Mouse (Mus musculus) frontal cortex, adult 2 months (tissue): ENCODE measurements around the gene Glipr2. TPM values are rescaled to one million over a fixed set of nuclear protein-coding genes. Genes with fewer than 3 reads are reported as not detected.
A peak's percentile ranks its signal among the peaks of the same experiment; 100 is the strongest.

Source experiments
- DNase-seq, 2 experiments: peaks; one replicate each; pipeline ENCODE4 v3.0.0; 2022; ENCODE audit warnings: low spot score in 1 of 2; ENCODE audit errors: extremely low spot score in 1 of 2
- polyA plus RNA-seq: library from polyadenylated mRNA; depleted of rRNA; stranded (reverse); fragments of >200 nt; gene quantifications from 2 replicates; pipeline ENCODE4 v1.2.3, GENCODE M21; 2012; rRNA removed

Glipr2 gene
- polyA plus RNA-seq, 1 experiment: 5.4 TPM

DNA sequence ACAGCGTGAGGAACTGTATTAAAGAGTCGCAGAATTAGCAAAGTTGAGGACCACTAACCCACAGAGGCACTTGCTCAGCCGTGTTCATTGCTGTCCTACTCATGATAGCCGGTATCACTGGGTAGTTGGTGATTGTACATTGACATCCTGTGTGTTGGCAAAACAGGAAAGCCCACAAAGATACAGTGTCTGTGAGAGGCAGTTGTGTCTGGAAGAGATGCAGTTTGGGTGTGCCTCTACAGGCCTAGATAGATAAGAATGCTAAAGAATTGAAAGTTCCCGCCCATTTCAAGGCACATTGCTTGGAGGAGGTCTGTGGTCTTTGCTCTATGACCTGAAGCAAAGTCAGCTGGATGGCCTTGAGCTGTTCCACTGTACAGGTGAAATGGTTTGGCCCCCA is 46.9 kb downstream of the Glipr2 start, which contains the start of gene Clta:
Clta (plus strand) TSS at position 327 of the 400 bp plus-strand sequence.
- no peak for DNase-seq

DNA sequence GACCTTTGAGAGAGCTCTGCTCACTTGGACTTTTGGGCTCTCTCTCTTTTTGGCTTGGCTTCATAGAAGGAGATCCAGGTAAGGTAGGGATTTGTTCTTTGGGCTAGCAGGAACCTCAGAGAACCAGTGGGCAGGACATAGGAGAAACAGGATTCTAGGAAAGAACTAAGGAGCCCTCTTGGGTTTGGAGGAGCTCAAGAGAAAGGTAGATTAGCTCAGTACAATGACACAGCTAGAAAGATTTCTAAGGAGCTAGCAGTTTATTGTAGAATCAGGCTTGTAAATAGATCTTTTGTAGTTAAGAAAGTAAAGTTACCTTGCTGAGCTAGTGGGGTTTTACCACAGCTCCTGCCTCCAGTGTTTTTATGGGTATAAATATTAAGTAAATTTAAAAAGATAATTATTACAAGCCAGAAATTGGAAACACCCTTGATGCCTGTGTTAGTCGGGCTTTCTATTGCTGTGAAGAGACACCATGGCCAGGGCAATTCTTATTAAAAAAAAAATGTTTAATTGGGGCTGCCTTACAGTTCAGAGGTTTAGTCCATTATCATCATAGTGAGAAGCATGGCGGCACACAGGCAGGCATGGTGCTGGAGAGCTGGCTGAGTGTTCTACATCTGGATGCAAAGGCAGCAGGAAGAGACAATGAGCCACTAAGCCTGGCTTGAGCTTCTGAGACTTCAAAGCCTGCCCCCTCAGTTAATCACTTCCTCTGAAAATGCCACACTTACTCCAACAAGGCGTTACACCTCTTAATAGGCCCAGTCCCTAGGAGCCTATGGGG is 47.6 kb downstream of the Glipr2 start:
- no peak for DNase-seq

DNA sequence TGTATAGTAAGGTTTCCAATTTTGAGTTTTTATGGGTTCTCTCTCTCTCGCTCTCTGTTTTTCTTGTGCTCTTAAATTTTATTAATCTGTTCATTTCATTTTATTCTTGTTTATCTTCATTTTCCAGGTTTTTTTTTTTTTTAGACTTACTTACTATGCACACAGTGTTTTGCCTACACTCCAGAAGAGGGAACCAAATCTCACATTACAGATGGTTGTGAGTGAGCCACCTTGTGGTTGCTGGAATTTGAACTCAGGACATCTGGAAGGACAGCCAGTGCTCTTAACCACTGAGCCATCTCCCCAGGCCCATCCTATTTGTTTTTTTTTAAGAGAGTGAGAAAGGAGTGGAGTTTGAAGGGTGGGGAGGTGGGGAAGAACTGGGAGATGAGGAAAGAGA is 53.0 kb downstream of the Glipr2 start:
- DNase-seq: no peak

DNA sequence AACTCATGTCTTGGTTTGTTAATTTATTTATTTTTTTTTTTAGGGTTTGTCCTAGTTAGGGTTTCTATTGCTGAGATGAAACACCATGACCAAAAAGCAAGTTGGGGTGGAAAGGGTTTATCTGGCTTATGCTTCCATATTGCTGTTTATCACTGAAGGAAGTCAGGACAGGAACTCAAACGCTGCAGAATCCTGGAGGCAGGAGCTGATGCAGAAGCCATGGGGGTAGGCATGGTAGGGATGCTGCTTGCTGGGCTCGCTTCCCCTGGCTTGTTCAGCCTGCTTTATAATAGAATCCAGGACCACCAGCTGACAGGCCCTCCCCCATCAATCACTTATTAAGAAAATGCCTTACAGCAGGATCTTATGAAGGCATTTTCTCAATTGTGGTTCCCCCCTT is 53.7 kb downstream of the Glipr2 start:
- no peak for DNase-seq

DNA sequence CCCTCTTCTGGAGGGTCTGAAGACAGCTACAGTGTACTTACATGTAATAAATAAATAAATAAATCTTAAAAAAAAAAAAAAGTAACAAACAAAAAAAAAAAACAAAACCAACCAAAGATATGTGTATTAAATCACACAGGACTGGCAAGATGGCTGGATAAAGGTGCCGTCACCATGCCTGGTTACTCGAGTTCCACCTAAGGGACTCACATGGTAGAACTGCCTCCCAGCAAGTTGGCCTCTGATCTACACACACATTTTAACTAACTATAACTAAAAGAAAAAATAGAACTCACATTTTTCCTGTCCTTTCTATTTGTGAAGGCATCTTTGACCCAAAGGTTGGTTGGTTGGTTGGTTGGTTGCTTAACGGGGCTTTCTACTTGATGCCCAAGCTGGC is 54.6 kb downstream of the Glipr2 start:
- DNase-seq: no peak

DNA sequence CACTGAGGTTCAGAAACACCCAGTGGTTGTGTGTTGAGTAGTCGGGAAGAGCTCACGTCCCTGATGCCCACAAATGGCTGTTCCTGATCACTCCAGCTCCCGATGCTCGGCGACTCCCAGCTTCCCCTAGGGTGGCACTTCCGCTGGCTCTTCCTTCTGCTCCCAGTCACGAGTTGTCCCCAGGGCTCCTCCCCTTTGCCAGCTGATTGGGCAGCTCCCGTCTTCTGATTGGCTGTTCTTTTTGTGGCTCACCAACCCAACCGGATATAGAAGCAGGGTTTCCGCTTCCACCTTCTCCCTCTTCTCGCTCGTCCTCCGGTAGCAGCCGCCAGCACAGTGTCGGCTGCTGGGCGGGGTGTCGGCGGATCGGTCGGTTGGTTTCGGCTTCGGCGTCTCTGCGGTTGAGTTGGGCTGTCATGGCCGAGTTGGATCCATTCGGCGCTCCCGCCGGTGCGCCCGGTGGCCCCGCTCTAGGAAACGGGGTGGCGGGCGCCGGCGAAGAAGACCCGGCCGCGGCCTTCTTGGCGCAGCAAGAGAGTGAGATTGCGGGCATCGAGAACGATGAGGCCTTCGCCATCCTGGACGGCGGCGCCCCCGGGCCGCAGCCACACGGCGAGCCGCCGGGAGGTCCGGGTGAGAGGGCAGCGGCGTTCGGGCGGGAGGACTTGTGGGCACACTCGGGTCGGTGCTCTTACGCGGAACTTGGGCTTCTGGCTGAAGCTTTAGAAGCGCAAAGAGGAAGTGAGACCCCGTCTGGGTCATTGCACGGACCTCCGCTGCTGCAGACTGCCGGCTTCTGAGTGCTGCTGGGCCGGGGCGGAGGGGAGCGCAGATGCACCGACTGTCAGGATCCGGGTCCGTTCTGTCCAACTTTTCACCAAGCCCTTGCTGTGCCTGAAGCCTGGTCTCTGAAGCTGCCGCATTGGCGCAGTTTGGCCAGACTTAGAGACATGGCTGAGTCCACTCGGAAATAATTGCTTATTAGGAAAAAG is 55.5 kb downstream of the Glipr2 start:
- peak; percentile 94 to 96 for DNase-seq

DNA sequence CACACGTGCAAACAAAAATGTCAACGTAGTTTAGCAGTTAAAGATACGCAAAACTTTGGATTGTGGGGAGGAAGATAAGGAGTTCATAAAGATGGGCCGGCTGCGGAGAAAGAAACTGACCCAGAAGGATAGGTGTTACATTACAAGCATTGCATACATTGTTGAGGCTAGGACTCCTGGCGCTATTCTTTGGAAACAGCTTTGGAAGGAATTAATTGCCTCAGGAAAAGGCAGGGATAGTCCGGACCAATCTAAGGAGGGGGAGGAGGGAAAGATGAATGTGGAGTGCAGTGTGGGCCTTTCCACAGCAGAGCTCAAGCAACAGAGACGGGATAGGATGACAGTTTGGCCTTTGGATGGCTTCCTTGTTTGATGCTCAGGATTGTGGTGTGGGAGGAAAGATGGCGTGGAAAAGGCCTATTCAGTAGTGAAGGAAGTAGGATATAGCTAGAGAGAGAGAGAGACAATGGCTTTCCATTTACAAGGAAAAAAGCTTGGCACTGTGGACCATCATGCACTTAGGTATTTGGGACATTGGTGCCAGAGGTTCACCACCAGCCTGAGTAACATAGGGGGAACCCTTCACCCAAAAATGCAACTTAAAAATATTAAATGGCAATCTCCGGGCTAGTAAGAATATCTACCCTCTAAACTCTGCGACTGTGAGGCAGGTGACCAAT is 56.3 kb downstream of the Glipr2 start:
- no peak for DNase-seq

DNA sequence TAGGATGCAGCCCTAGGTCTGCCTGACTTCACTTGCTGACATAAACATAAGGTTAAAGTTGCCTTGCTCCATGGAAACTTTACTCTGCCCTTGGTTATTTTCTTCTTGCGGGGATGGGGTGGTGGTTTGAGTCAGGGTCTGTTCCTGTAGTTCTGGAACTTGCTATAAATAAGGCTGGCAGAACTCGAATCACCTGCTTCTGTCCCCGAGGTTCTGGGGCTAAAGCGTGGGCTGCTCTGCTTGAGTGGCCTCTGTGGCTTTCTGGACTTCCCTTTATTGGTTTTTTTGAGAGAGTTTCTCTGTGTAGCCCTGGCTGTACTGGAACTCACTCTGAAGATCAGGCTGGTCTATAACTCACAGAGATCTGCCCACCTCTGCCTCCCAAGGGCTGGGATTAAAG is 58.9 kb downstream of the Glipr2 start:
- DNase-seq: no peak

DNA sequence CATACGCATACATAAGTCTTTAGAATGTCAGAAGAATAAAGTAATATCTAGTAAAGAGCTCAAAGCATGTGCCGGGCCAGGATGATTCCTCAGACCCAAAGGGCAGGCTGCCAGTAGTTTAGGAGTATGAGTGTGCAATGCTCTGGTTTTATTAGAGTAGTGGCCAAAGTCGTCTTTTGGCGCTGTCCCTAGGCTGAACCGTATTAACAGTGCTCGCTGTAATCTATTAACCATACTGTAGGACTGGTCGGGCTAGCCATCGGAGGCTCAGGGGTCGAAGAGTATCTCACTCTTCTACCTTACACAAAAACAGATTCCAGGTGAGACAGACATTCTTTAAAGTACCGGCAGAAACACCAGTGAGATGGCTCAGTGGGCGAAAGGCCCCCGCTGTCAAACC is 59.6 kb downstream of the Glipr2 start:
- no peak for DNase-seq

DNA sequence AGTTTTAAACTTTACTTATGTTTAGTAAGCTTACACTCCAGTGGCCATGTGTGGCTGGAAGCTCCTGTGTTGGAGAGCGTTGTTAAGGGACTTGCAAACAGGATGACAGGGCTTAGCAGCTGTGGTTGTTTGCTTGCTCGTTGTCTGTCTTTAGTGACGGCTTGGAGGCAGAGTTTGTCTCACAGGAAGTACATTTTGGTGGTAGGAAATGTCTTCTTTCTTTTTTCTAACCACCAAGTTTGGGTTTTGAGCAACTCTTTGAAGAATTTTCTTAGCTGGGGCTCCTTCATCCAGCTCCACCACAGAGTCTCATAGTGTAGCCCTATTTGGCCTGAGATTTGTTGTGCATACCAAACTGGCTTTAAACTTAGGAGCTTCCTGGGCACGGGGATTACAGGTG is 65.1 kb downstream of the Glipr2 start:
- no peak for DNase-seq

DNA sequence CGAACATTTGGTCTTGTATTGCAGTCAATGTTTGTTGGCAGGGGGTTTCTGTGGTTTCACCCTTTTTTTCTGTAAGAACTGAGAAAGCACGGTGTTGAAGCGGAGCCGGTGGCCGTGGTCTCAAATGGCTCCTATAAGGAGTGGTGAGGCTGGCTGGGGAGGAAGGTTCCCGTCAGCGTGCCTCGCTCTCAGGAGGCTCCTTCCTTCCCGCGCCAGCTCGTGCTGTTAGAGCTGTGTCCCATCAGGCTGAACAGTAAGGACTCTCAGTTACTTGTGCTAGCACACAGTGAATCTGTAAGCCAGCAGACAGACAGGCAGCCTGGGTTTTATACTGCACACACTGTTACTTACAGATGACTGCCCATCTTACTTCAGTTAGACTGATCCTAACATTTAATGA is 65.6 kb downstream of the Glipr2 start:
- DNase-seq: no peak

DNA sequence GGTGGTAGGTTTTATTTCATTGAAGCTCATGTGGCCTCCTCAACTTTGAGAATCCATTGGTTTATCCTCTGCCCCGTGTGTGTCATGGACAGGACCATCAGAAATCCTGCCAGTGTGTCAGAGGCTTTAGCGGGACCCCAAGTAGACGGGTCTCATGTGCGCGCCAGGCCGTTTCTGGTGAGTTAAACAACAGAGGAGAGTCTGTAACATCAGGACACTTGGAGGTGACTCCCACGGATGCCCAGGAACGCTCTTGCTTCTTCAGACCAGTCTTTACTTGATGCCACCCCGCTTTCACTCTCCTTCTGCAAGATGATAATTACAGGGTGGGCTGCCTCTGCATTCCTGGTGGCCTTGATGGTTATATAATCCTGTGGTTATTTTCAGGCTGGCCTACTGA is 66.5 kb downstream of the Glipr2 start:
- no peak for DNase-seq

DNA sequence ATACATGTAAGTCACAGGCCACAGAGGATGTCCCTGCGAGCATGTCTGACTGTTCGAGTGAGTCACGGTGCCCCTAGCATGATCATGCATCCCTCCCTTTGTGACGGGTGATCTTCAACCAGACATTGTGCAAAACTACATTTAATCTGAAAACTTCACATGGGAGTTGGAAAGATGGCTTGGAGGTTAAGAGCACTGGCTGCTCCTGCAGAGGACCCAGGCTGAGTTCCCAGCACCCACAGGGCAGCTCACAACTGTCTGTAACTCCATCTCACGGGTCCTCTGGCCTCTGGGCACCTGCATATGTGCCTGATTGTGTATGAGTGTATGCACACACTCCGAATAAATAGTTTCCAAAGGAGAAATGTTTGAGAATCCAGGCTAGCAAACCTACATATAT is 67.0 kb downstream of the Glipr2 start:
- no peak for DNase-seq

DNA sequence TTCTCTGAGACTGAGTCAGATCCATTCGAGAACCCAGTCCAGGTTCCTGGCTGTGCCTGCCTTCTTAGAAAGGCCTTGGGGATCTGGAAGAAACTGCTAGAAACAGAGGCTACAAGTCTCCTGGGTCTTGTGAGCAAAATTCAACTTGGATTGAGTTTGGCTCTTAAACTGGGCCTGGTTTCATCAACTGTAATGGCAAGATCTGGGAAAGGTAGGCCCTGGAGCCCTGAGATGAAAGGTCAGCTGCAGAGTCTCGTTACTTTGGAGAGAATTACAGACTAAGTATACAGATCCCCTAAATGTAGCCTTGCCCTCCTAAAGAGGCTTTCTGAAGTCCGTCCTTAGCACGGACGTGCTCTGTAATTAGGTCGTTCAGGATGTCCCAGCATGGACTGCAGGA is 68.4 kb downstream of the Glipr2 start:
- DNase-seq: no peak

Other genes with a start within 250 kb of the Glipr2 start
- not detected in 2 replicates for gene Olfr71, start 247.1 kb upstream of the Glipr2 start, polyA plus RNA-seq
- 1.9 and 2.8 TPM in 2 replicates for gene Hrct1, start 230.2 kb upstream of the Glipr2 start, polyA plus RNA-seq
- 0.97 and 1.2 TPM in 2 replicates for gene Spaar, start 227.4 kb upstream of the Glipr2 start, polyA plus RNA-seq
- gene Olfr159, start 186.4 kb upstream of the Glipr2 start, polyA plus RNA-seq: not detected in 2 replicates
- gene Olfr156, start 133.5 kb upstream of the Glipr2 start, polyA plus RNA-seq: not detected in 2 replicates
- gene Olfr157, start 117.2 kb upstream of the Glipr2 start, polyA plus RNA-seq: not detected in 2 replicates
- 0.08 TPM in 1 of 2 replicates, not detected in the other for gene Olfr155, start 105.8 kb upstream of the Glipr2 start, polyA plus RNA-seq
- gene Reck, start 81.9 kb upstream of the Glipr2 start, polyA plus RNA-seq: 12.5 and 13.4 TPM in 2 replicates
- 0.06 TPM in 1 of 2 replicates, not detected in the other for gene Ccin, start 26.1 kb downstream of the Glipr2 start, polyA plus RNA-seq
- gene Clta, start 47.1 kb downstream of the Glipr2 start, polyA plus RNA-seq: 440 and 454 TPM in 2 replicates
- gene Gne, start 126.8 kb downstream of the Glipr2 start, polyA plus RNA-seq: 18.7 and 20.6 TPM in 2 replicates